Mouse (Mus musculus) forebrain, embryonic 15.5 days (tissue): ENCODE measurements around the gene Tprg. TPM values are rescaled to one million over a fixed set of nuclear protein-coding genes. Genes with fewer than 3 reads are reported as not detected.
A peak's percentile ranks its signal among the peaks of the same experiment; 100 is the strongest.

Experiments used
- ATAC-seq: fragments of 200-750 bp; cut with Nextera tagmentation; replicated peaks from 2 replicates; pipeline ENCODE4 v1.8.0; 2017; ENCODE audit warnings: mild to moderate bottlenecking, moderate TSS enrichment, moderate library complexity
- H3K27ac ChIP-seq: fragments of 300-500 bp; sonication (generic); replicated peaks from 2 replicates; pipeline ENCODE4 v1.5.1; 2015; ENCODE audit warnings: mild to moderate bottlenecking, inconsistent platforms
- H3K27me3 ChIP-seq: fragments of 300-500 bp; sonication (generic); 2 replicates; pipeline ENCODE4 v1.6.1; 2015; ENCODE audit warnings: inconsistent platforms
- H3K36me3 ChIP-seq: fragments of 300-500 bp; sonication (generic); 2 replicates; pipeline ENCODE4 v1.6.1; 2015; ENCODE audit warnings: mild to moderate bottlenecking, inconsistent platforms
- H3K4me1 ChIP-seq: fragments of 300-500 bp; sonication (generic); 2 replicates; pipeline ENCODE4 v1.6.1; 2015; ENCODE audit warnings: inconsistent platforms
- H3K4me2 ChIP-seq: fragments of 300-500 bp; sonication (generic); replicated peaks from 2 replicates; pipeline ENCODE4 v1.6.1; 2015; ENCODE audit warnings: mild to moderate bottlenecking, inconsistent platforms
- H3K4me3 ChIP-seq: fragments of 300-500 bp; sonication (generic); 2 replicates; pipeline ENCODE4 v1.5.1; 2015; ENCODE audit warnings: mild to moderate bottlenecking, inconsistent platforms
- H3K9ac ChIP-seq: fragments of 300-500 bp; sonication (generic); replicated peaks from 2 replicates; pipeline ENCODE4 v1.6.1; 2015; ENCODE audit warnings: mild to moderate bottlenecking, inconsistent platforms
- H3K9me3 ChIP-seq: fragments of 300-500 bp; sonication (generic); 2 replicates; pipeline ENCODE4 v1.6.1; 2016; ENCODE audit warnings: inconsistent platforms
- WGBS: fragments of 180-500 bp; shearing (Covaris S2); methylation state at CpG from one replicate; pipeline ENCODE4 v1.1.7; 2015; ENCODE audit warnings: mixed read lengths; 5-methylcytosine and 5-hydroxymethylcytosine counted together
- polyA plus RNA-seq: library from polyadenylated mRNA; unstranded; fragments of >200 nt; fragmentation: Nextera tagmentation; extraction: Ambion mirVana; gene quantifications from 2 replicates; pipeline ENCODE4 v1.2.1, GENCODE M21; 2015

The Tprg gene
- polyA plus RNA-seq = not detected in 2 replicates

DNA sequence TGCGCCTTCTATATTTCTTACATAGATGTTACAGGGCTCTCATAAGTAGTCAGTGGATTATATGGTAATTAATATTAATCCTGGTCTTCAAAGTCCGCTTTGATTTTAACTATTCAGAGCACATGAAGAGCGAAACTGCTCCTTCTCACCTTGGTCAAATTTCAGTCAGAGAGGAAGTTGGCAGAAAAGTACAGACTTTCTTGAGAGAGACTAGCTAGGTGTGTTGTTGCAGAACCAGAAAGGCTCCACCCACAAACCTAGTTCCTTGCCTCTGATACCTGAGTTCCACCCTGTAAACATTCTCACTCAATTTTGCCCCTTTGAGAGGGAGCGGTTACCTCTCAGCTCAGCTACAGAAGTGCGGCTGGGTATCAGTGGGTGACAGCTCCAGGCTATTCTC is at the start of gene Tprg:
TSS of gene Tprg (plus strand) at position 301 of the 400 bp plus-strand sequence.
- Histone ChIP-seq H3K4me1 (no peaks in the 10 kb centered on the region), H3K4me3 (no peak within 1 kb of the TSS), H3K27ac (no peak within 1 kb of the TSS), H3K36me3 (no peaks in the 10 kb centered on the region), H3K9me3 (no peaks in the 10 kb centered on the region), H3K27me3 (no peaks in the 10 kb centered on the region), H3K9ac (no peak within 1 kb of the TSS), H3K4me2 (no peak within 1 kb of the TSS)
- WGBS = 94% methylated on average over 5 of the region's 5 CpGs
- ATAC-seq = no peak

DNA sequence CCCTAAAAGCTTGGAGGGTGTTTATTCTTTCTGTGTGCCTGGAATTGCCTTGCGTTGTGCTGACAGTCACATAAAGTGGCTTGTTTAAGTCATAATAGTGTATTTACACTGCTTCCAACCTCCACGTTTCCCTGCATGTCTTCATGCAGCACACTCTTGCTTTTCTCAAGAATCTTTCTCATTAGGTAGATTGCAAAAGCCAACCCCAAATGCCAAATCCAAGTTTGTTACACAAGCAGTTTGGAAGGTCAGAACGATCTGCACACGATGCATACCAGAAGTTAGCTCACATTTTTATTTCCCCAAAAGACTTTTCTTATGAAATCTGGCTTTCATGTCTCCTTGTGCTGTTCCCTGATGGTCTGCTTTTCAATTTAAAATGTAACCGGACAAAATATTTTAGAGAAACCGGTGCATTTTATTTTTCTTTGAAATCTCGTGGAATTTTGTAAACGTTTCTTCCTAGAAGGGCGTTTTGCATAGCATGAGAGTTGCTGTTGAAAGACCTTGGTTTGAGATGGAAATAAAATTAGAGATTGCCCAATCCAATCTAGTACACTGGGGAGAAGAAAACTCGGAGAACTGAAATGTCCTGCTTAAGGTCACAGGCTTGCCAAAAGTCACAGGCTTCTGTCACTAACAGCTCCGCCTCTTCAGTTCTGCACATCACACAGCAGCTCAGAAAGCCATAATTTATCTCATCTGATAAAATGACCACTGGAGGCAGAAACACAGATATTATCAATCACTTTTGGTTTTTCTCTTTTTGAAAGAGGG is 48.2 kb upstream of the Tprg start:
- Histone ChIP-seq H3K27me3 (no peaks in the 10 kb centered on the region), H3K27ac (no peak overlapping the region), H3K9me3 (no peaks in the 10 kb centered on the region), H3K36me3 (no peaks in the 10 kb centered on the region), H3K4me2 (no peak overlapping the region), H3K4me1 (no peaks in the 10 kb centered on the region; the same call in 1 of the 2 replicates), H3K4me3 (no peak overlapping the region), H3K9ac (no peak overlapping the region)
- WGBS = 81% methylated on average over 11 of the region's 11 CpGs
- no peak for ATAC-seq

- H3K9me3 ChIP-seq = no peaks in the 10 kb centered on the region
- ATAC-seq = no peak
- H3K4me3 ChIP-seq = no peak overlapping the region
- WGBS = 91% methylated on average over 6 of the region's 6 CpGs
- H3K27me3 ChIP-seq = no peaks in the 10 kb centered on the region
- no peaks in the 10 kb centered on the region for H3K36me3 ChIP-seq
- H3K4me2 ChIP-seq = no peak overlapping the region
- no peaks in the 10 kb centered on the region for H3K4me1 ChIP-seq
- H3K27ac ChIP-seq = no peak overlapping the region
- H3K9ac ChIP-seq = no peak overlapping the region
Observed at GRCm38 (mm10) chr16:25248889-25249288, 37.7 kb upstream of the Tprg start.

- H3K4me1 ChIP-seq = peaks cover 8% of the 10 kb centered on the region; the same call in 1 of the 2 replicates
- ATAC-seq = no peak
- H3K4me3 ChIP-seq = no peak overlapping the region
- no peaks in the 10 kb centered on the region for H3K27me3 ChIP-seq
- H3K27ac ChIP-seq = no peak overlapping the region
- H3K9ac ChIP-seq = no peak overlapping the region
- H3K9me3 ChIP-seq = no peaks in the 10 kb centered on the region
- 88% methylated on average over 6 of the region's 6 CpGs for WGBS
- H3K36me3 ChIP-seq = no peaks in the 10 kb centered on the region
- no peak overlapping the region for H3K4me2 ChIP-seq
Observed at GRCm38 (mm10) chr16:25250129-25250749, 36.4 kb upstream of the Tprg start.

GRCm38 (mm10) chr16:25251080-25251479 is 35.5 kb upstream of the Tprg start:
- no peaks in the 10 kb centered on the region for H3K9me3 ChIP-seq
- no peak overlapping the region for H3K4me2 ChIP-seq
- WGBS = 83% methylated on average over 9 of the region's 9 CpGs
- H3K9ac ChIP-seq = no peak overlapping the region
- ATAC-seq = no peak
- peaks cover 9% of the 10 kb centered on the region; the same call in 1 of the 2 replicates for H3K4me1 ChIP-seq
- H3K4me3 ChIP-seq = no peak overlapping the region
- no peak overlapping the region for H3K27ac ChIP-seq
- H3K36me3 ChIP-seq = no peaks in the 10 kb centered on the region
- no peaks in the 10 kb centered on the region for H3K27me3 ChIP-seq

- Histone ChIP-seq H3K4me3 (no peak overlapping the region), H3K36me3 (no peaks in the 10 kb centered on the region), H3K27me3 (no peaks in the 10 kb centered on the region), H3K9me3 (no peaks in the 10 kb centered on the region), H3K9ac (no peak overlapping the region), H3K4me1 (peaks cover 9% of the 10 kb centered on the region; the same call in 1 of the 2 replicates), H3K4me2 (no peak overlapping the region), H3K27ac (peak overlapping the region; percentile 83)
- ATAC-seq = no peak
- WGBS = 50% methylated on average over 6 of the region's 6 CpGs
Observed at GRCm38 (mm10) chr16:25254646-25255045, 32.0 kb upstream of the Tprg start.

DNA sequence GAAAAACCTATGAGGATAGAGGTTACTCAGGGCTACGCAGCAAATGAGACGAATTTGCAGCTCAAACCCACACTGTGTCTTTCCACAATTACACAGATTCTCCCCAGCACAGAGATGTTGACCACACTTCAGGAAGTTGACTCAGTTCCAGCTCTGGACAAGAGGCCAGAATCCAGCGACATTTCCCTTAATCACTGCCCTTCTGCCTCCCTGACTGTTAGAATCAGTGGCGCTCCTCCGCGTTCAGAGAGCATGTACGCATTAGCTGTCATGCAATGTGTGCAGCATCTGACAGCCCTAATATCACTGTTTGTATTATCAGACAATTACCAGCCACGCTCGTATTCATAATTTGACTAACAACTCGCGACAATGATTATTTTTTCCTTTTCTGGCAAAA is 31.4 kb upstream of the Tprg start:
- Histone ChIP-seq H3K27me3 (no peaks in the 10 kb centered on the region), H3K9ac (no peak overlapping the region), H3K4me3 (no peak overlapping the region), H3K36me3 (no peaks in the 10 kb centered on the region), H3K9me3 (no peaks in the 10 kb centered on the region), H3K4me2 (no peak overlapping the region), H3K4me1 (peaks cover 9% of the 10 kb centered on the region; the same call in 1 of the 2 replicates), H3K27ac (peak overlapping the region; percentile 83)
- peak; percentile 74 for ATAC-seq
- WGBS = 56% methylated on average over 11 of the region's 11 CpGs

GRCm38 (mm10) chr16:25255603-25256260 is 30.9 kb upstream of the Tprg start:
- no peaks in the 10 kb centered on the region for H3K36me3 ChIP-seq
- H3K9ac ChIP-seq = no peak overlapping the region
- H3K4me3 ChIP-seq = no peak overlapping the region
- no peaks in the 10 kb centered on the region for H3K9me3 ChIP-seq
- 54% methylated on average over 8 of the region's 8 CpGs for WGBS
- peaks cover 9% of the 10 kb centered on the region; the same call in 1 of the 2 replicates for H3K4me1 ChIP-seq
- H3K4me2 ChIP-seq = no peak overlapping the region
- ATAC-seq = peak; percentile 95
- no peaks in the 10 kb centered on the region for H3K27me3 ChIP-seq
- peak overlapping the region; percentile 83 for H3K27ac ChIP-seq

DNA sequence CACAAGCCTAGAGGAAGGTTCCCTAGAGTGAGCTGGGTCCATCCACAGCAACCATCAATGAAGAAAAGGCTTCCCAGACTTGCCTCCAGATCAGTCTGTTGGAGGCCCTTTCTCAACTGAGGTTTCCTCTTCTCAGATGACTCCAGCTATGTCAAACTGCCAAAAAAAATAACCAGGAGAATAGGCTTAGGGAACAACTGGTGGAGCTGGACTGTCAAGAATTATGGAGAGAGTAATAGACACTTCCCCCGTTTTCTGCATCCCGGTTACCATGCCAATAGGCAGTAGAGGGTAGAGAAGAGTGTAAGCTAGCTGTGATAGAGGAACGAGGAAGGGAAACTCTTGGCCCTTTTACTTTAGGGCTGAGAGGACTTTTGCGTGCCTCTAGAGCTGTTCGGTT is 24.3 kb upstream of the Tprg start:
- Histone ChIP-seq H3K9me3 (no peaks in the 10 kb centered on the region), H3K4me2 (no peak overlapping the region), H3K27ac (no peak overlapping the region), H3K4me1 (peaks cover 4% of the 10 kb centered on the region; the same call in 1 of the 2 replicates), H3K27me3 (no peaks in the 10 kb centered on the region), H3K9ac (no peak overlapping the region), H3K36me3 (no peaks in the 10 kb centered on the region), H3K4me3 (no peak overlapping the region)
- no peak for ATAC-seq
- WGBS = 95% methylated on average over 5 of the region's 5 CpGs

DNA sequence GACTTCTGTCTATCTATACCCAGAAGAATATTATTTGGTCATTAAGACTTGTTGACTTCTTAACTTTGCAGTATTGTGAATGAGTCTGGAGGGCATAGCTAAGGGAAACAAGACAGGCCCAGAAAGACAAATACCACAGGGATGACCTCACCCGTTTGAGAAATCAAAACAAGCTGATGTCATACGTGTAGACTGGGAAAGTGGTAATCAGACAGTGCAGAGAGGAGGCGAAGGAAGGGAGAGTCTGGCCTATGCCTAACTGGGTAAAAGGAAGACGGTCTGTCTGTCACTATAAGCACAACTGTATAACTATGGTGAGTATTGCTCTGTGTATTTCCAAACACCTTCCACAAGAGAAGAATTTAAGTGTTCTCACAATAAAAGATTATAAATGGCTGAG is 23.7 kb upstream of the Tprg start:
- Histone ChIP-seq H3K27ac (no peak overlapping the region), H3K4me3 (no peak overlapping the region), H3K9ac (no peak overlapping the region), H3K4me2 (no peak overlapping the region), H3K9me3 (no peaks in the 10 kb centered on the region), H3K36me3 (no peaks in the 10 kb centered on the region), H3K27me3 (no peaks in the 10 kb centered on the region), H3K4me1 (peaks cover 4% of the 10 kb centered on the region; the same call in 1 of the 2 replicates)
- ATAC-seq = no peak; the same call in 1 of the 2 replicates
- 60% methylated on average over 4 of the region's 4 CpGs for WGBS

DNA sequence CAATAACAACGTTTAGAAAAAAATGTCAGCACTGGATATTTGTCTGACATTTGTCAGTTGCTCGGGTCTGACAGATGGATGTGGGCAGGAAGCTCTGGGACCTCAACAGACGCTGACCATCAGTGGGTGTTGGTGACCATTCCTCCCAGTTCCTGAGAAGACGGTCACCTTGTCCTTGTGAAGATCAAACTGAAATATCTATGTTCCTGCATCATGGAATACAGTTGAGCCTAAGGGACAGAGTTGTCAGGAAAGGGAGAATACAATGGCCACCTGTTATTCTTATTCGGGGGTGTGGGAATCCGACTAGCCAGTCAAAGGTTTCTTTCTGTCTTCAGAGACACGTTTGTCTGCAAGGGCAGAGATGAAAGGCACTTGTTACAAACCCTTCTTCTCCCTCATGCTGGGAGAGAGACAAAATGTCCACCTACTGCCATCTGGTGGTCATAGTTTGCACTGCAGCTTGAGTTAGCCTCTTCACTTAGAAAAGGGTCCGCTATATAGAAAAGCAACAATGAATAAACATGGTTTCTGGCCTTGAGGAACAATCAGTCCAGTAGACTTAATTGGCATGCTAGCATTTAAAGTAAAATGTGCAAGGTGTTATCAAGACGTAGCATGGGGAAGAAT is 23.0 kb upstream of the Tprg start:
- ATAC-seq = peak; percentile 76

DNA sequence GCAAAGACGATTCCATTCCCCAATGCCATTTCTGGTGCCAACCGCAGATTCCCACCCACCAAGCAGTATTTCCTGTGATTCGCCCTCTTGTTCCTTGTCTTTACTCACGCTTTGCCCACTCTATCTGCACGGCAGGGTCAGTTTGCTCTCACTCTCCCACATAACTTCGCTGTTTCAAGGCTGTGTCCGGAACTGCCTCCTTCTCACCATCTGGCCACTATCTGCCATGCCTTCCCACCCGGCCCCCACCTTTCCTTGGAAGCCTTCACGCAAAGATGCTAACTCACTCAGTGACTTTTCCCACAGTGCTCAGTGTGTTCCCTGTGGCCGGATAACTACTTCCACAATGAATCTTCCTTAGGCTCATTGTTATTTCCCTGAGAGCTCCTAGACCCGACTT is 21.4 kb upstream of the Tprg start:
- ATAC-seq = no peak
- no peak overlapping the region for H3K4me2 ChIP-seq
- 87% methylated on average over 11 of the region's 11 CpGs for WGBS

More for the DNA sequence above, 23.0 kb upstream of the Tprg start:
- no peaks in the 10 kb centered on the region for H3K9me3 ChIP-seq
- H3K27me3 ChIP-seq = no peaks in the 10 kb centered on the region
- H3K27ac ChIP-seq = no peak overlapping the region
- WGBS = 36% methylated on average over 9 of the region's 9 CpGs
- H3K36me3 ChIP-seq = no peaks in the 10 kb centered on the region
- no peak overlapping the region for H3K4me2 ChIP-seq
- H3K9ac ChIP-seq = no peak overlapping the region
- peaks cover 4% of the 10 kb centered on the region; the same call in 1 of the 2 replicates for H3K4me1 ChIP-seq
- H3K4me3 ChIP-seq = no peak overlapping the region

More for the DNA sequence above, 21.4 kb upstream of the Tprg start:
- H3K9me3 ChIP-seq = no peaks in the 10 kb centered on the region
- no peaks in the 10 kb centered on the region for H3K27me3 ChIP-seq
- H3K36me3 ChIP-seq = no peaks in the 10 kb centered on the region
- H3K9ac ChIP-seq = no peak overlapping the region
- H3K4me1 ChIP-seq = peaks cover 4% of the 10 kb centered on the region; the same call in 1 of the 2 replicates
- H3K4me3 ChIP-seq = no peak overlapping the region
- H3K27ac ChIP-seq = no peak overlapping the region
